ENCODE assay signal across 8 mouse cellular contexts in the genomic region with DNA sequence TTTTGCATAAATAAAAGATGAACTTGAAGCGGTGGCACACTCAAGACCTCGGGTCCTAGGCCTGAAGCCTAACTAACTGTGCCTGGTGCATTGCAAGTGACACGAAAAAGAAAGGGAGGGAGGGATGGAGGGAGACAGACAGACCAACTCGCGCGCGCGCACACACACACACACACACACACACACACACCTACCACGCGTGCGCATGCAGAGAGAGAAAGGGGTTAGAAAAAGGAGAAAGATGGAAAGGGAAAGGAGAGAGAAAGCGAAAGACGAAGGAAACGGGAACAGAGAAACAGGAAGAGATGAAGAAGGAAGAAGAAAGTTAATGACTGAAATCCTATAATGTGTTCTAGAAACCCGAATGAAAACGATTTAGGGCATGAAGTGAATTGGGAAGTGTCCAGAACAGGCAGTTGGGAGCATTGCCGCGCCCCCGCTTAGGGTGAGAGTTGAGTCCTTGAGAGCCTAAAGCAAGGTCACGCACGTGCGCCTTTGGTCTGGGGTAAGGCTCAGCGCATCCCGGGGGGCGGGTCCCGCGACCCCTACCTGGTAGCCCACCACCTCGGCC. TPM values are rescaled to one million over a fixed set of nuclear protein-coding genes. Genes with fewer than 3 reads are reported as not detected.
DNase-seq lines count a peak whose midpoint lies in the region; ATAC-seq and TF ChIP-seq lines count a peak whose summit lies in the region.

No protein-coding gene starts in this region.

- 6% methylated on average over 28 of the region's 28 CpGs for WGBS in heart, embryonic 15.5 days
- WGBS in lung, embryonic 14.5 days = 4% methylated on average over 28 of the region's 28 CpGs
- WGBS in olfactory bulb, adult 2 months = 2% methylated on average over 28 of the region's 28 CpGs

- H3ac ChIP-seq in C2C12 (ENCODE audit: control insufficient read depth, insufficient read length, low read depth) = peak overlapping the region; percentile 59

- H3K4me2 ChIP-seq in heart, embryonic 15.5 days = peak overlapping the region; percentile 97
- H3K4me2 ChIP-seq in lung, embryonic 14.5 days = peak overlapping the region; percentile 93

- no peak for TF ChIP-seq POLR2A in olfactory bulb, adult 2 months (IDR thresholded peaks at IDR 0.05; ENCODE audit: insufficient read depth, low read depth, low read length)

- no peak for TF ChIP-seq CTCF in C2C12 (IDR thresholded peaks at IDR 0.05; ENCODE audit: control insufficient read depth, insufficient read depth, insufficient read length)
- TF ChIP-seq CTCF in lung, embryonic 14.5 days (IDR thresholded peaks at IDR 0.05; ENCODE audit: low read depth) = no peak
- TF ChIP-seq CTCF in olfactory bulb, adult 2 months (IDR thresholded peaks at IDR 0.05; ENCODE audit: insufficient read depth, low read depth, low read length) = no peak

- no peaks in the 10 kb centered on the region for H3K79me2 ChIP-seq in C2C12 (ENCODE audit: control insufficient read depth, insufficient read depth)

- peak overlapping the region; percentile 56 for H3K4me3 ChIP-seq in C2C12 (ENCODE audit: insufficient read depth, poor library complexity, severe bottlenecking)
- peak overlapping the region; percentile 86 for H3K4me3 ChIP-seq in heart, embryonic 15.5 days
- peak overlapping the region; percentile 76 for H3K4me3 ChIP-seq in lung, embryonic 14.5 days (ENCODE audit: low read depth, low read length)
- peak overlapping the region; percentile 81 for H3K4me3 ChIP-seq in olfactory bulb, adult 2 months (ENCODE audit: insufficient read depth, low read depth, low read length)

- peaks cover 15% of the 10 kb centered on the region; the same call in 1 of the 2 replicates for H3K4me1 ChIP-seq in heart, embryonic 15.5 days (replicated peaks)
- H3K4me1 ChIP-seq in lung, embryonic 14.5 days (ENCODE audit: insufficient read depth) = no peaks in the 10 kb centered on the region
- H3K4me1 ChIP-seq in olfactory bulb, adult 2 months (ENCODE audit: control insufficient read depth, insufficient read depth, low read length) = peaks cover 3% of the 10 kb centered on the region

- H3K79me3 ChIP-seq in C2C12 (ENCODE audit: low read depth) = peaks cover 3% of the 10 kb centered on the region

- H3K9me3 ChIP-seq in heart, embryonic 15.5 days (replicated peaks) = no peaks in the 10 kb centered on the region
- H3K9me3 ChIP-seq in lung, embryonic 14.5 days (ENCODE audit: low read depth, low read length) = no peaks in the 10 kb centered on the region

- peak; percentile 29; the same call in 1 of the 2 replicates for ATAC-seq in heart, embryonic 15.5 days (replicated peaks; ENCODE audit: insufficient number of reproducible peaks, insufficient read depth, low FRiP score, low read depth)
- peak; percentile 45 for ATAC-seq in lung, embryonic 14.5 days (ENCODE audit: insufficient read depth)

- no peaks in the 10 kb centered on the region for H3K27me3 ChIP-seq in C2C12 (ENCODE audit: control insufficient read depth, insufficient read depth, insufficient read length)
- no peaks in the 10 kb centered on the region for H3K27me3 ChIP-seq in heart, embryonic 15.5 days
- H3K27me3 ChIP-seq in lung, embryonic 14.5 days (ENCODE audit: insufficient read depth, low read length) = no peaks in the 10 kb centered on the region

- peak overlapping the region; percentile 86 for H3K9ac ChIP-seq in heart, embryonic 15.5 days
- peak overlapping the region; percentile 97 for H3K9ac ChIP-seq in lung, embryonic 14.5 days

- peaks cover 17% of the 10 kb centered on the region for H3K36me3 ChIP-seq in C2C12 (ENCODE audit: control insufficient read depth, insufficient read depth)
- H3K36me3 ChIP-seq in heart, embryonic 15.5 days = peaks cover 21% of the 10 kb centered on the region
- peaks cover 13% of the 10 kb centered on the region for H3K36me3 ChIP-seq in lung, embryonic 14.5 days (ENCODE audit: insufficient read depth)

- peak; percentile 86 for DNase-seq in R1 (ENCODE audit: low read depth, low spot score)
- DNase-seq in embryo, embryonic 10.5 days (ENCODE audit: low spot score) = peak; percentile 64
- peak; percentile 25 to 28 for DNase-seq in layer of hippocampus, adult 8-10 months (ENCODE audit: low spot score in 2 of 2)
- peak; percentile 54 for DNase-seq in lung, embryonic 14.5 days
- DNase-seq in yolk sac, embryonic 10.5 days (ENCODE audit: low spot score) = peak; percentile 18

- H3K27ac ChIP-seq in heart, embryonic 15.5 days = peak overlapping the region; percentile 98
- peak overlapping the region; percentile 98 for H3K27ac ChIP-seq in lung, embryonic 14.5 days (ENCODE audit: low read depth)
- peak overlapping the region; percentile 65 for H3K27ac ChIP-seq in olfactory bulb, adult 2 months (ENCODE audit: insufficient read depth, low read depth, low read length)

TF ChIP-seq in C2C12, 6 proteins besides CTCF, POLR2A, EP300 and RAD21:
- TF ChIP-seq USF1 (IDR thresholded peaks at IDR 0.05; ENCODE audit: low read depth) (no peak), CEBPB (IDR thresholded peaks at IDR 0.05; ENCODE audit: low read depth) (no peak), FOSL1 (IDR thresholded peaks at IDR 0.05; ENCODE audit: insufficient read depth, low read length, poor library complexity, severe bottlenecking) (no peak), MAX (IDR thresholded peaks at IDR 0.05) (no peak), MYOG (IDR thresholded peaks at IDR 0.05; ENCODE audit: control insufficient read depth, extremely low read depth, insufficient read length) (no peak), MYOD1 (IDR thresholded peaks at IDR 0.05; ENCODE audit: control insufficient read depth, insufficient read length, low read depth) (no peak)

RNA-seq across cellular contexts. Expression of gene Nudt19, which starts 1.4 kb away (rescaled TPM):
- 33.9 TPM for polyA plus RNA-seq in C2C12 (2012; fragmentation: generic; extraction: Trizol)
- polyA plus RNA-seq in heart, embryonic 15.5 days (2015; fragmentation: Nextera tagmentation; extraction: Ambion mirVana) = 109 and 115 TPM in 2 replicates
- total RNA-seq in layer of hippocampus, adult 8-10 months (2022) = 10 to 100 TPM; 65.4 to 80.5 (median 73.1) TPM
- polyA plus RNA-seq in lung, embryonic 14.5 days (2014; fragmentation: Nextera tagmentation; extraction: Ambion mirVana) = 53.9 and 54.9 TPM in 2 replicates
- not detected in 2 replicates for polyA plus RNA-seq in olfactory bulb, adult 2 months (2012; ENCODE audit: insufficient read depth, insufficient read length, low replicate concordance, missing spikeins)

RNA-seq across cellular contexts. Expression of gene Tdrd12, which starts 17.1 kb away (rescaled TPM):
- not detected for polyA plus RNA-seq in C2C12 (2012; fragmentation: generic; extraction: Trizol)
- 0.62 and 1.4 TPM in 2 replicates for polyA plus RNA-seq in heart, embryonic 15.5 days (2015; fragmentation: Nextera tagmentation; extraction: Ambion mirVana)
- 1 to 10 TPM in 3 of 4 experiments, under 1 TPM in 1; 0.23 to 1.7 (median 1.2) TPM for total RNA-seq in layer of hippocampus, adult 8-10 months (2022)
- polyA plus RNA-seq in lung, embryonic 14.5 days (2014; fragmentation: Nextera tagmentation; extraction: Ambion mirVana) = 0.30 and 0.75 TPM in 2 replicates
- polyA plus RNA-seq in olfactory bulb, adult 2 months (2012; ENCODE audit: insufficient read depth, insufficient read length, low replicate concordance, missing spikeins) = not detected in 2 replicates

RNA-seq across cellular contexts. Expression of gene Rgs9bp, which starts 30.7 kb away (rescaled TPM):
- 0.02 TPM for polyA plus RNA-seq in C2C12 (2012; fragmentation: generic; extraction: Trizol)
- polyA plus RNA-seq in heart, embryonic 15.5 days (2015; fragmentation: Nextera tagmentation; extraction: Ambion mirVana) = 0.25 and 0.42 TPM in 2 replicates
- under 1 TPM; 0.25 to 0.45 (median 0.29) TPM for total RNA-seq in layer of hippocampus, adult 8-10 months (2022)
- polyA plus RNA-seq in lung, embryonic 14.5 days (2014; fragmentation: Nextera tagmentation; extraction: Ambion mirVana) = 0.24 and 0.36 TPM in 2 replicates
- not detected in 2 replicates for polyA plus RNA-seq in olfactory bulb, adult 2 months (2012; ENCODE audit: insufficient read depth, insufficient read length, low replicate concordance, missing spikeins)

RNA-seq across cellular contexts. Expression of gene Ankrd27, which starts 31.4 kb away (rescaled TPM):
- 19.5 TPM for polyA plus RNA-seq in C2C12 (2012; fragmentation: generic; extraction: Trizol)
- polyA plus RNA-seq in heart, embryonic 15.5 days (2015; fragmentation: Nextera tagmentation; extraction: Ambion mirVana) = 17.7 and 22.9 TPM in 2 replicates
- 10 to 100 TPM; 38.4 to 49.5 (median 43.6) TPM for total RNA-seq in layer of hippocampus, adult 8-10 months (2022)
- polyA plus RNA-seq in lung, embryonic 14.5 days (2014; fragmentation: Nextera tagmentation; extraction: Ambion mirVana) = 38.1 and 38.8 TPM in 2 replicates
- polyA plus RNA-seq in olfactory bulb, adult 2 months (2012; ENCODE audit: insufficient read depth, insufficient read length, low replicate concordance, missing spikeins) = not detected in 2 replicates

Comparison
In these comparisons a context has a peak if more than half of its experiments do, and no peak if none do; other contexts are left out.
1. Peak in every context shown above with its lines: DNase-seq, ATAC-seq, H3K4me3 ChIP-seq and H3K27ac ChIP-seq.
2. DNase-seq: peak in every context shown above with its lines; median percentile 86 in R1; 64 in embryo, embryonic 10.5 days; 54 in lung, embryonic 14.5 days; 26 in layer of hippocampus, adult 8-10 months; 18 in yolk sac, embryonic 10.5 days.
3. RNA of gene Nudt19, which starts 1.4 kb away (polyA plus RNA-seq): 109 to 115 TPM in heart, embryonic 15.5 days, 53.9 to 54.9 TPM in lung, embryonic 14.5 days and 33.9 TPM in C2C12 (single experiment); not detected in olfactory bulb, adult 2 months; every median in the first group is over 10 times any median in the second.